Mouse (Mus musculus): ENCODE results near the gene Foxn3. TPM values are rescaled to one million over a fixed set of nuclear protein-coding genes. Genes with fewer than 3 reads are reported as not detected.

Gene Foxn3
- total RNA-seq, 2 experiments from 2014 or later: 52.6 to 89.1 TPM

DNA sequence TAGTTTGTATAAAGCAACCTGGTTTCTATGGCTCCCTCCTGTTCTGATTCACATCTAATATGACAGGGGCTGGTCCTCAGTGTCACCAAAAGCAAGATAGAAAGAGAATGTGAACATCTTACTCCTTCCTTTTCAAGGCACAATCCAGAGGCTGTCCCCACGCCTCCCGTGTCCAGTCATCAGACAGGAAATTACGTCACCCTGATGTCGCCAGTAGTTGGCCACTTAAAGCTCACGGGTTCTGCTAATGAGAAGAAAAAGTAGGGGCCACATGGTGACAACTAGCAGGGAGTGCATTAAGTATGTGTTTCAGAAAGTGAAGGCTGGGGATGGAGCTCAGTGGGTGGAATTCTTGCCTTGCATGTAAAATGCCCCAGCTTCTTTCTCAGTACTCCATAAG, 99.1 kb downstream of the Foxn3 start:
- DNase-seq: no peak

- DNase-seq: no peak
These were observed 100.5 kb downstream of the Foxn3 start for GRCm38 (mm10) chr12:99462846-99463245.

GRCm38 (mm10) chr12:99462302-99462701, 101.1 kb downstream of the Foxn3 start:
- DNase-seq: no peak

- no peak for DNase-seq
These were observed 105.7 kb downstream of the Foxn3 start for GRCm38 (mm10) chr12:99457521-99458205.

DNA sequence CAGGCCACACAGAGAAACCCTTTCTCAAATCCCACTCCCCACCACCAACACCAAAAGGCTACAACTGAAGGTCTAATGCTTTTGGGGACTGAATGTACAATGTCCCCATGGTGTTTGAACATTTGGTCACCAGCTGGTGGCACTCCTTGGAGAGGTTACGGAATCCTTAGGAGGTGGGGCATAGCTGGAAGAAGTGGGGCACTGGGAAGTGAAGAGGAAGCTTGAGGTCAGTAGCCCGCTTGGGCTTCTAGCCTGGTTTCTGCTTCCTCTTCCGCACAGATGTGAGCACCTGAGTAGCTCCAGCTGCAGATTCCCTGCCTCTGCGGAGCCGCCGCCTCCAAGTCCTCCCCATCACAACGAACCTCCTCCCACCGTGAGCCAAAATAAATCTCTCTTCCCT, 107.8 kb downstream of the Foxn3 start:
- no peak for DNase-seq

- DNase-seq: no peak
These were observed 109.0 kb downstream of the Foxn3 start for GRCm38 (mm10) chr12:99454394-99454793.

- DNase-seq: no peak
These were observed 109.6 kb downstream of the Foxn3 start for GRCm38 (mm10) chr12:99453797-99454196.

- DNase-seq: no peak
These were observed 113.3 kb downstream of the Foxn3 start for GRCm38 (mm10) chr12:99450076-99450475.

DNA sequence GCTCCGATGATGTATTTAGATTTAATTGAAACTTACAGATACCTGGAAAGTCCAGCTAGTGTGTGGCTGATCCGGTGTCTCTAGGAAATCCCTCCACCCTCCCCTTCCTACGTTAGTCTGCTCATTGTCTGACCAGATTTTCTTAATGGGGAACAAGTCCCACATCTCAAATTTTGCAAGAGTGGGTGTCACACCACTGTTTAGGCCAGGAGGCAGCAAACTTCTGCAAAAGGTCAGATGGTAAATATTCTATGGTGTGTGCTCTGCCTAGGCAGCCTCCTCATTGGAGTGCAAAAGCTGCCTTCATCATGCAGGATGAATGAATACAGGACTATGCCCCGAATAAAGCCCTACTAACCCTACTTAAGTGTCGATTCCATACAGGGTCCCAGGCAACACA, 115.6 kb downstream of the Foxn3 start:
- no peak for DNase-seq

GRCm38 (mm10) chr12:99445018-99445674, 118.2 kb downstream of the Foxn3 start:
- DNase-seq: no peak

DNA sequence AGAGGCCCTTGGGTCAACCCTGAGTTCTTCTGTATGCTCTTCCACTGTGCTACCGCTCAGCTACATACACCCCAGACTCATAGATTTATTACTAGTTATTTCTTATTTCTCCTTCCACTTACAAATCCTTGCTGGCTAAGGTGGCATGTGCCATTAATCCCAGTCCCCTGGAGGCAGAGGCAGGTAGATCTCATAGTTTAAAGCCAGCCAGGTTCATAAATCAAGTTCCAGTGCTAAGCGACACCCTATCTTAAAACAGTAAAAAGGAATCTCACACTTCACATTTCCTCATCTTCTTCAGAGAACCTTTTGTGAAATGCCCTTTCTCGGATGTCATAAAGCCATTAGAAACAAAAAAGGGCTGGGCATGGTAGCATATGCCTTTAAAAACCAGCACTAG, 120.6 kb downstream of the Foxn3 start:
- DNase-seq: no peak

DNA sequence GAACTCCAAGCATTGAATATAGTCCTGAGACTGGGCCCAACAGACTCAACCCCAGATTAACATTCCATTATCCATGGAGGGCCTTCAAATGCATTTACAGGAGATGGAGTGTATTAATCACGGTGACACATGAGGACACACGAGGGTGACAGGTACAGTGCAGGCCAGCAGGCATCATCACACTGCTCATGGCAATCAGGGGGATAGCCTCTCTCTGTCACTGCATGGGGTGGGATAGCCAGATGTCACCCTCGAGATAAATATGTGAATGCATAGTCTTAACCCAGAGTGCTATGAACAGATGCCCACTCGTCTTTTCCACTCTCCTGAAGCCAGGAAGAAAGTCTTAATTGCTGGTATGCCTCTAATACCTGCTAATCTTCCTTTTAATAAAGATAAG, 122.4 kb downstream of the Foxn3 start:
- no peak for DNase-seq

GRCm38 (mm10) chr12:99440022-99440421, 123.4 kb downstream of the Foxn3 start:
- no peak for DNase-seq

GRCm38 (mm10) chr12:99435189-99435588, 128.2 kb downstream of the Foxn3 start:
- DNase-seq: no peak

- peak; percentile 16 to 22 for DNase-seq
These were observed 130.0 kb downstream of the Foxn3 start for GRCm38 (mm10) chr12:99433402-99433801.

DNA sequence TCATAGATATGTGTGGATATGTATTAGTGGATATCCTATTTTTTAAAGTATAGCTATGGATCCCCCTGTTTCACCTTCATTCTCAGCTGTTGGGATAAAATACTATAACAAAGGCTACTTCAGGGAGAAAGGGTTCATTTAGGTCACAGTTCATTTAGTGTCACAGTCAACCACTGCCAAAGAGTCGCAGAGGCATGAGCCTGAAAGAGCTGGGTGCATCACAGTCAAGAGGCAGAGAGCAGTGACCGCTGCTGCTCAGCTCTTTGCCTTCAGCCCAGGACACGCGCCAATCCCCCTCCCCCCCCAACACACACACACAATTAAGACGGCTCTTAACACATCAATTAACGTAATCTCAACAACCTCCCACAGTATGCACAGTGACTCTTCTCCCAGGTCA, 131.8 kb downstream of the Foxn3 start:
- no peak for DNase-seq

GRCm38 (mm10) chr12:99430992-99431391, 132.4 kb downstream of the Foxn3 start:
- no peak for DNase-seq

DNA sequence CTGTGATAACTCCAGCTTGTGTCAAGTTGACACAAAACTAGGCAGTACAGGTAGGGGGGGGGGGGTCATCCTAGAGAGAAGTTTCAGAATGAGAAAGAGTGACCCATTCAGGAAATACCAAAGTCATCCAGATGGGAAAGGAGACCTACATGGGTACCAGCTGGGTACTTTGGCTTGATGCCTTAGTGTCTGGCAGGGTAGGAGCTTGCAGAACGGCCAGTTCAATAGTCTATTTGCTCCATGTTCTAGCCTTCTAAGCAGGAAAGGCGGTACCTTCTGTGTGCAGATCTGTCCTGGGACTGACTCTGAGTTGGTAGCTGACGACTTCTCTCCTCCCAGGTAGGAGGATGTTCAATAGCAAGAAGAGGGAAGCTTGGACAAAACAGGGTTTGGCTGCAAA, 134.3 kb downstream of the Foxn3 start:
- DNase-seq: no peak

DNA sequence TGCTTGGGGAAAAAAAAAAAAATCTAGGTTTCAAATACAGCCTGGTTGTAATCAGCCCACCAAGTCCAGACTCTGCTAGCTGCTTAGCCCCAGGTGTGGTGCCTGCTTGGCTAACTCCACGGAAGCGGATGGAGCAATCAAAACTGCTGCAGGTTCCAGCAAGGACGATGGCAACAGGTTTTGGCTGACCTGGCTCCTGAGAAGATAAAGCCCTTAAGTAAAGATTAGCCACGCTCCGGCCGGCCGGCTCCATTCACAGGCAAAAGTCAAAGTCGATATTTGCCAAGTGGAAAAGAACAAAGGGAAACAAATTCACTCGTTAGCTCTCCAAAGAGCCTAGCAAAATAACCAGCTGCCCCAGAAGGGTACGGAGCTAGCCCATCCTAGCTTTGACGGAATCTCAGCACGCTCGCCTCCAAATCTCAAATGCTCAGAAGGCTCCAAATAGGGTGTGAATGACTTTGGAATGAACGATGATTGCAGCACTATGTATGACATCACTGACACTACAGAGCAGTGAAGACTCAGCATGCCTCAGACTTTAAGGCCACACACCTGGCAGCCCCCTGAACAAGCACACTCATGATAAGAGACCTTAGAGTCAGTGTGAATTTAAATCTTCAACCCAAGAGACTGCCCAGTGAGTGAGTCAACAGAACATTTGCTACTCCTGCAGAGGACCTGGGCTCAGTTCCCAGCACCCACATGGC, 137.0 kb downstream of the Foxn3 start:
- DNase-seq: no peak

DNA sequence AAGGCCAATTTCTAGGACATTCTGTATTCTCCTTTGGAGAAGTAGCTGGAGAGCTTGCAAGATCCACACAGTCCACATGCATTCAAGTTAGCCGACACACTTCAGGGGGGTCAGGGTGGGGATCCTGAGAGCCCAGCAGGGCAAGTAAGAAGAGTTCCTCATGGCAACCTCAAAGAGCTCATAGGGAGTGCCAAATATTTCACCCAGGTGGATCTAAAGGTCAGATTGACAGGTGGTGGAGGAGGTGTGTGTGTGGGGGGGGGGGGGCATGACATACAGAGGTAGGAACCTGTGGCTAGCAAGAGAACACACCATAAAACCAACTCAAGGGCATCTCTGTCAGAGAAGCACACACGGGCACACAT, 144.0 kb downstream of the Foxn3 start:
- DNase-seq: no peak

DNA sequence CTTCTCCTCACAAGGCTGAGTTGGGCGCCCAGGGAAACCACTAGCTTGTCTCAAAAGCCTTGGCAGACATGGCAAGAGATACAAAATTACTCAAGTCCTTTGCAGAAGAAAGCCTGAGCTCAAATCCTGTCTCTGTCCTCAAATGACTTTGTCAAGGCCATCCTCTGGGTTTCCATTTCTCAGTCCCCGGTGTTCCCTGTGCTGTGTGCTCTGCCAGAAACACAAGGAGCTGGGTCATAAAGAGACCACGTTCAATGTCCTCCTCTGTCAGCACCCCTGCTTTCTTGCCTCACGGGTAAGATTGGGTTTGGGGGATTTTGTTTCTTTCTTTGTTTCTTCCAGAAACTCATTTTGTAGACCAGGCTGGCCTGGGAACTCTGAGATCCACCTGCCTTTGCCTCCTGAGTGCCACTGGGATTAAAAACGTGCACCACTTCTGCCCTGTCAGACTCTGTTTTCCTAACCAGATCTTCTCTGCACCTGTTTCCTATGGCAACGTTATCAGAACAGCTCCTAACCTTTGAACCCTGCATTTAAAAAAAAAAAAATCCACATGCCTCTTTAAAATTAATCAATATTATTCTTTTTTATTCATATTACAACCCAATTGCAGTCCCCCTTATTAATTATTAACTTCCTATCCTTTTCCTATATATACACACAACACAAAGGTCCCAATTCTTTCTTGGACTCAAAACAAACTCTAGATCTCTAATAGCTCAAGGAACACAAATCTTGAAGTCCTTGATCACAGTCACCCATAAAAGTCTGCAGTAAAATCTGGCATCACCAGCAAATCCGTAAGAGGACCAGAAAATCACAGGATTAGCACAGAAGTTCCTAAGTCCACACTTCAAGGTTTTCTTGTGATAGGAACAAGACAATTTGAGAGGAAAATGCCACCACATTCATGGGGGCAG, 144.6 kb downstream of the Foxn3 start:
- no peak for DNase-seq

DNA sequence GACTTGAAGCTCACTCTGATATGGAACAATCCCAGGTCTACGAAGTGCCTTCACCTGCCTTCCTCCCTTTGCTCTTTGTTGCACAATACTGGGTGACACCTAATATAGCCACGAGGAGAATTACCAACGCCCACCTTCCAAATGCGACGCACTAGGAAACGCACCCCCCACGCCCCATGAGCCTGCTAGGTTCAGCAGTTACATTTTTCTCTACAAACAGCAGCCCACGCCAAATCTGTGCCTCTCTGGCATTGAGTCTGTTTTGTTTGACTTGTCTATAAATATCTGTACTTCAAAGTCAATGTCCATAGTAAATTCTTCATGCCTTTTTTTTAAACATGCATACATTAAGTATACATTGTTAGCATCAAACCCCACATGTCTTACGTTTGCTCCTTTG, 145.5 kb downstream of the Foxn3 start:
- DNase-seq: no peak
